Mouse (Mus musculus): ENCODE measurements around the gene Ap1m2.

DNA sequence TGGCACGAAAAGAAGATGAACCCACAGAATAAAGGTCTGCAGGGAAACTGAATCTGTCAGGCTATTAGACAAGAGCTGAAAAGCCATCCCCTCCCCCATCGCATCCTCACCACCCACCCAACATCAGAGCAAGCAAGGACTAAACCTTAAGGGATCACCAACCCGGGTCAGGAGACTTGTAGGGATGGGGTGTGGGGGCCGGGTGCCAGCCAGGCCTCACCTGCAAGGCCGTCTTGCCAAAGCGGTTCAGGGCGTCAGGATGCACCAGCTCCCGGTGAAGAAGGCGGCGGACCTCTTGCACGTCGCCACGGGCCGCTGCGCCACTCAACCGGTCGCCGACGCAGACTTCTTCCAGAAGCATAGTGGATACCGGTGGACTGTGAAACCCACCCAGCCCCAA is 21.5 kb downstream of the Ap1m2 start:
- TF ChIP-seq CTCF (IDR thresholded peaks at IDR 0.05; ENCODE audit: borderline replicate concordance, insufficient read depth, low read length) (no peak), POLR2A (IDR thresholded peaks at IDR 0.05; ENCODE audit: low read depth, low read length) (no peak)
